Mouse (Mus musculus) heart, embryonic 12.5 days (tissue): Measurements from ENCODE around the gene Jpt2. TPM values are rescaled to one million over a fixed set of nuclear protein-coding genes. Genes with fewer than 3 reads are reported as not detected.

Source experiments
- ATAC-seq: fragments of 200-750 bp; cut with Nextera tagmentation; 2 replicates; pipeline ENCODE4 v1.8.0; 2017; ENCODE audit warnings: moderate TSS enrichment, moderate library complexity; ENCODE audit not compliant: insufficient number of reproducible peaks, low FRiP score
- H3K27ac ChIP-seq: fragments of 300-500 bp; sonication (generic); 2 replicates; pipeline ENCODE4 v1.5.1; 2016; ENCODE audit warnings: mild to moderate bottlenecking, moderate library complexity; ENCODE audit not compliant: poor library complexity, severe bottlenecking
- H3K27me3 ChIP-seq: fragments of 300-500 bp; sonication (generic); replicated peaks from 2 replicates; pipeline ENCODE4 v1.6.1; 2016; ENCODE audit warnings: mild to moderate bottlenecking, moderate library complexity
- H3K36me3 ChIP-seq: fragments of 300-500 bp; sonication (generic); 2 replicates; pipeline ENCODE4 v1.6.1; 2016; ENCODE audit warnings: mild to moderate bottlenecking, moderate library complexity
- H3K4me1 ChIP-seq: fragments of 300-500 bp; sonication (generic); replicated peaks from 2 replicates; pipeline ENCODE4 v1.6.1; 2016; ENCODE audit warnings: mild to moderate bottlenecking
- H3K4me2 ChIP-seq: fragments of 300-500 bp; sonication (generic); 2 replicates; pipeline ENCODE4 v1.6.1; 2016; ENCODE audit warnings: mild to moderate bottlenecking, moderate library complexity
- H3K4me3 ChIP-seq: fragments of 300-500 bp; sonication (generic); 2 replicates; pipeline ENCODE4 v1.5.1; 2016; ENCODE audit warnings: mild to moderate bottlenecking
- H3K9ac ChIP-seq: fragments of 300-500 bp; sonication (generic); 2 replicates; pipeline ENCODE4 v1.6.1; 2016; ENCODE audit warnings: mild to moderate bottlenecking, moderate library complexity
- H3K9me3 ChIP-seq: fragments of 300-500 bp; sonication (generic); replicated peaks from 2 replicates; pipeline ENCODE4 v1.6.1; 2016; ENCODE audit warnings: mild to moderate bottlenecking, moderate library complexity
- WGBS: fragments of 180-500 bp; shearing (Covaris S2); methylation state at CpG from one replicate; pipeline ENCODE4 v1.1.7; 2016; 5-methylcytosine and 5-hydroxymethylcytosine counted together
- polyA plus RNA-seq: library from polyadenylated mRNA; unstranded; fragments of >200 nt; fragmentation: Nextera tagmentation; extraction: Ambion mirVana; gene quantifications from 2 replicates; pipeline ENCODE4 v1.2.1, GENCODE M21; 2016

Jpt2 gene
- polyA plus RNA-seq, 1 experiment from 2014 or later, result 140 TPM

- 92% methylated on average over 2 of the region's 2 CpGs for WGBS
- Histone ChIP-seq H3K27ac (no peak overlapping the region), H3K27me3 (no peaks in the 10 kb centered on the region), H3K4me1 (no peaks in the 10 kb centered on the region), H3K36me3 (peaks cover 100% of the 10 kb centered on the region), H3K9me3 (no peaks in the 10 kb centered on the region), H3K4me3 (no peak overlapping the region), H3K9ac (no peak overlapping the region), H3K4me2 (no peak overlapping the region)
- ATAC-seq, result no peak
These were observed 52.9 kb downstream of the Jpt2 start for GRCm38 (mm10) chr17:24907591-24907990.

GRCm38 (mm10) chr17:24903767-24904166 is 56.7 kb downstream of the Jpt2 start:
- ATAC-seq, result no peak

GRCm38 (mm10) chr17:24902671-24903474 is 57.6 kb downstream of the Jpt2 start:
- ATAC-seq, result peak; percentile 89

More at GRCm38 (mm10) chr17:24903767-24904166, 56.7 kb downstream of the Jpt2 start:
- peaks cover 9% of the 10 kb centered on the region for H3K4me1 ChIP-seq
- H3K9ac ChIP-seq, result no peak overlapping the region
- no peaks in the 10 kb centered on the region for H3K27me3 ChIP-seq
- no peak overlapping the region for H3K4me3 ChIP-seq
- peaks cover 100% of the 10 kb centered on the region for H3K36me3 ChIP-seq
- H3K9me3 ChIP-seq, result no peaks in the 10 kb centered on the region
- H3K4me2 ChIP-seq, result no peak overlapping the region
- H3K27ac ChIP-seq, result no peak overlapping the region
- WGBS, result 85% methylated on average over 9 of the region's 9 CpGs

GRCm38 (mm10) chr17:24902124-24902523 is 58.4 kb downstream of the Jpt2 start:
- Histone ChIP-seq H3K4me2 (no peak overlapping the region), H3K4me3 (no peak overlapping the region), H3K9me3 (no peaks in the 10 kb centered on the region), H3K27ac (no peak overlapping the region), H3K36me3 (peaks cover 100% of the 10 kb centered on the region), H3K27me3 (no peaks in the 10 kb centered on the region), H3K9ac (no peak overlapping the region), H3K4me1 (peaks cover 22% of the 10 kb centered on the region)
- WGBS, result 90% methylated on average over 5 of the region's 5 CpGs
- no peak for ATAC-seq

More at GRCm38 (mm10) chr17:24902671-24903474, 57.6 kb downstream of the Jpt2 start:
- H3K9ac ChIP-seq, result no peak overlapping the region
- peaks cover 15% of the 10 kb centered on the region for H3K4me1 ChIP-seq
- H3K27ac ChIP-seq, result no peak overlapping the region
- H3K9me3 ChIP-seq, result no peaks in the 10 kb centered on the region
- H3K27me3 ChIP-seq, result no peaks in the 10 kb centered on the region
- 68% methylated on average over 9 of the region's 9 CpGs for WGBS
- H3K4me3 ChIP-seq, result no peak overlapping the region
- 0 out of 2 replicates have a peak overlapping the region, but pooled peaks have one; percentile 12 for H3K4me2 ChIP-seq
- peaks cover 100% of the 10 kb centered on the region for H3K36me3 ChIP-seq

GRCm38 (mm10) chr17:24900014-24900413 is 60.5 kb downstream of the Jpt2 start:
- ATAC-seq, result no peak
- peaks cover 35% of the 10 kb centered on the region for H3K4me1 ChIP-seq
- no peak overlapping the region for H3K27ac ChIP-seq
- H3K9me3 ChIP-seq, result no peaks in the 10 kb centered on the region
- no peak overlapping the region for H3K4me2 ChIP-seq
- H3K9ac ChIP-seq, result no peak overlapping the region
- H3K27me3 ChIP-seq, result no peaks in the 10 kb centered on the region
- no peak overlapping the region for H3K4me3 ChIP-seq
- H3K36me3 ChIP-seq, result peaks cover 82% of the 10 kb centered on the region
- WGBS, result 94% methylated on average over 6 of the region's 6 CpGs

GRCm38 (mm10) chr17:24899153-24899552 is 61.3 kb downstream of the Jpt2 start:
- Histone ChIP-seq H3K27ac (no peak overlapping the region), H3K27me3 (no peaks in the 10 kb centered on the region), H3K36me3 (peaks cover 73% of the 10 kb centered on the region), H3K4me2 (no peak overlapping the region), H3K4me3 (no peak overlapping the region), H3K4me1 (peaks cover 38% of the 10 kb centered on the region), H3K9me3 (no peaks in the 10 kb centered on the region), H3K9ac (no peak overlapping the region)
- 78% methylated on average over 5 of the region's 5 CpGs for WGBS
- ATAC-seq, result no peak

- no peak overlapping the region for H3K4me3 ChIP-seq
- H3K27ac ChIP-seq, result 0 out of 2 replicates have a peak overlapping the region, but pooled peaks have one; percentile 4
These were observed 62.2 kb downstream of the Jpt2 start for GRCm38 (mm10) chr17:24898041-24898854.

GRCm38 (mm10) chr17:24897600-24897999 is 62.9 kb downstream of the Jpt2 start:
- Histone ChIP-seq H3K4me2 (peak overlapping the region; percentile 96; the same call in 1 of the 2 replicates), H3K4me3 (peak overlapping the region; percentile 69; the same call in 1 of the 2 replicates), H3K27me3 (no peaks in the 10 kb centered on the region), H3K4me1 (peaks cover 48% of the 10 kb centered on the region), H3K27ac (no peak overlapping the region), H3K36me3 (peaks cover 71% of the 10 kb centered on the region), H3K9ac (no peak overlapping the region), H3K9me3 (no peaks in the 10 kb centered on the region)
- ATAC-seq, result no peak
- WGBS, result 85% methylated on average over 4 of the region's 4 CpGs

More at GRCm38 (mm10) chr17:24898041-24898854, 62.2 kb downstream of the Jpt2 start:
- Histone ChIP-seq H3K9ac (no peak overlapping the region), H3K4me2 (no peak overlapping the region), H3K36me3 (peaks cover 71% of the 10 kb centered on the region), H3K9me3 (no peaks in the 10 kb centered on the region), H3K4me1 (peaks cover 47% of the 10 kb centered on the region), H3K27me3 (no peaks in the 10 kb centered on the region)
- WGBS, result 80% methylated on average over 4 of the region's 4 CpGs
- no peak for ATAC-seq

- Histone ChIP-seq H3K4me3 (peak overlapping the region; percentile 69), H3K4me2 (peak overlapping the region; percentile 96), H3K36me3 (peaks cover 71% of the 10 kb centered on the region), H3K9me3 (no peaks in the 10 kb centered on the region), H3K9ac (peak overlapping the region; percentile 94), H3K4me1 (peaks cover 48% of the 10 kb centered on the region), H3K27ac (0 out of 2 replicates have a peak overlapping the region, but pooled peaks have one; percentile 45), H3K27me3 (no peaks in the 10 kb centered on the region)
- WGBS, result 43% methylated on average over 11 of the region's 11 CpGs
- no peak for ATAC-seq
These were observed 63.6 kb downstream of the Jpt2 start for GRCm38 (mm10) chr17:24896993-24897269.

- 2% methylated on average over 50 of the region's 50 CpGs for WGBS
- peak within 1 kb of the TSS; percentile 84 for H3K27ac ChIP-seq
- no peaks in the 10 kb centered on the region for H3K27me3 ChIP-seq
- ATAC-seq, result peak; percentile 79
- peaks cover 71% of the 10 kb centered on the region for H3K36me3 ChIP-seq
- H3K9me3 ChIP-seq, result no peaks in the 10 kb centered on the region
- peak within 1 kb of the TSS; percentile 94 for H3K9ac ChIP-seq
- peaks cover 48% of the 10 kb centered on the region for H3K4me1 ChIP-seq
- peak within 1 kb of the TSS; percentile 96 for H3K4me2 ChIP-seq
- H3K4me3 ChIP-seq, result peak within 1 kb of the TSS; percentile 69
These were observed 64.1 kb downstream of the Jpt2 start, which contains the start of gene Nme3 for GRCm38 (mm10) chr17:24896241-24896992. Nme3 (plus strand) TSS chr17:24896500.
